Mouse (Mus musculus) mammary gland, adult 2 months (tissue): ENCODE measurements around the gene A530032D15Rik. TPM values are rescaled to one million over a fixed set of nuclear protein-coding genes. Genes with fewer than 3 reads are reported as not detected.

ENCODE experiments used
- polyA plus RNA-seq: library from polyadenylated mRNA; depleted of rRNA; stranded (reverse); fragments of >200 nt; gene quantifications from 2 replicates; pipeline ENCODE4 v1.2.3, GENCODE M21; 2012; ENCODE audit warnings: low replicate concordance; rRNA removed

A530032D15Rik gene
- polyA plus RNA-seq, result 0.41 and 0.46 TPM in 2 replicates

GRCm38 (mm10) chr1:85109753-85110152 is at the start of gene A530032D15Rik:
Gene A530032D15Rik (minus strand): TSS chr1:85109853.

GRCm38 (mm10) chr1:85099864-85100263 is 9.8 kb downstream of the A530032D15Rik start, which contains the start of gene Gm10553:
Gene Gm10553 (plus strand): TSS chr1:85100164.

Other genes with a start within 250 kb of the A530032D15Rik start
- 0.19 and 0.52 TPM in 2 replicates for gene Slc16a14, start 174.7 kb downstream of the A530032D15Rik start, polyA plus RNA-seq
- gene Gm10553, start 9.7 kb downstream of the A530032D15Rik start, polyA plus RNA-seq, result 0.85 TPM in 1 of 2 replicates, not detected in the other
- 2.0 and 2.8 TPM in 2 replicates for gene C130026I21Rik, start 160.7 kb upstream of the A530032D15Rik start, polyA plus RNA-seq